9 mouse cellular contexts compared by ENCODE assay signal in the genomic region with DNA sequence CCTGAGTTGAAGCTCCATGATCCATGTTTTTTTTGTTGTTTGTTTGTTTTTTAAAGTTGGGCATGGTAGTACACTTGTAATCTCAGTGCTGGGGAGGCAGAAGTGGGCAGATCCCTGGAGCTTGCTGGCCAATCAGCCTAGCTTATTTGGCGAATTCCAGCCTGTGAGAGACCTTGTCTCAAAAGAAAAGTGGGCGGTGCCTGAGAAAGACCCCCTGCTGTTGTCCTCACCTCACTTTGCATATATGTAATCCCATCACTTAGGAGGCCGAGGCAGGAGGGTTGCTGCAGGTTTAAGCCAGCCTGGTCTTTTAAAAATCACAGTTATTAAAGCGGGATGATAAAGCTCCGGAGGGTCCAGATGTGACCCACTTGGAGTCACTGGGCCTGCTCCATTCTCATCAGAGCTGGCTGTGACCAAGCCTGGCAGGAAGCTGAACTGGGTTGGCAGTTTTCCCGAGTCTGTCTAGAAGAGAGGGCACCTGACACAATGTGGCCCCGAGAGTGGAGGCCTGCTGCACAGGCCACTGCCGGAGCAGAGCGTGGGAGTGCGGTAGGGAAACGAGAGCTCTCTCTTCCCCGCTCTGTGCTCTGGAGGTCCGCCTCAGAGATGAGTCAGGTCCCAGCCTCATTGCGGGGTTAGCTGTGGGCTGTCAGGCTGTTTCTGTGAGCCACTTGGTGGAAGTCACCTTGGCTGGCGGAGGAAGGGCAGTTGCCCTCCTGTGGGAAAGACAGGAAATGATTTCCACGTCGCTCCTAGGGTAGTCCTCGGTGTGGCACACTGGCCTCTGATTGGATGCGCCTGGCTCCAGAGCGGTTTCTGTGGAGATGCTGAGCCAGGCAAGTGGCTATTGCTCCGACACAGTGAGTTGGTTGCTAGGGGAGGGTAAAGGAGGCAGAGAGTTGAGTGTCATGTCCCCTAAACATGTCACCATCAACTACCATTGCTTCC. TPM values are rescaled to one million over a fixed set of nuclear protein-coding genes. Genes with fewer than 3 reads are reported as not detected.
DNase-seq lines count a peak whose midpoint lies in the region; ATAC-seq and TF ChIP-seq lines count a peak whose summit lies in the region.
"Had no signal": no experiment of that assay in that cellular context is flagged by ENCODE, and none has a peak within 500 bp of the region (broad histone marks: within the 10 kb centered on the region; RNA-seq: fewer than 3 reads in every experiment).

No protein-coding gene starts in this region.

- H3K9ac ChIP-seq in intestine, embryonic 16.5 days (ENCODE audit: low read depth, low read length), result 0 out of 2 replicates have a peak overlapping the region, but pooled peaks have one; percentile 14
- peak overlapping the region; percentile 22; the same call in 1 of the 2 replicates for H3K9ac ChIP-seq in neural tube, embryonic 15.5 days (replicated peaks)
- H3K9ac ChIP-seq: embryonic facial prominence, embryonic 15.5 days had no signal

- H3K4me3 ChIP-seq in intestine, embryonic 16.5 days (ENCODE audit: low read length), result no peak overlapping the region
- peak overlapping the region; percentile 23 for H3K4me3 ChIP-seq in neural tube, embryonic 15.5 days (replicated peaks)
- H3K4me3 ChIP-seq in thymus, adult 2 months (ENCODE audit: control insufficient read depth, insufficient read depth, low read length), result no peak overlapping the region
- H3K4me3 ChIP-seq: embryonic facial prominence, embryonic 15.5 days had no signal

- no peaks in the 10 kb centered on the region for H3K9me3 ChIP-seq in intestine, embryonic 16.5 days (ENCODE audit: control insufficient read depth, low read length)
- no peaks in the 10 kb centered on the region for H3K9me3 ChIP-seq in neural tube, embryonic 15.5 days (replicated peaks)
- H3K9me3 ChIP-seq: embryonic facial prominence, embryonic 15.5 days had no signal

- no peaks in the 10 kb centered on the region for H3K27me3 ChIP-seq in intestine, embryonic 16.5 days (replicated peaks; ENCODE audit: control insufficient read depth, insufficient read depth, low read length)
- no peaks in the 10 kb centered on the region for H3K27me3 ChIP-seq in neural tube, embryonic 15.5 days (replicated peaks)
- no peaks in the 10 kb centered on the region for H3K27me3 ChIP-seq in thymus, adult 2 months (ENCODE audit: control insufficient read depth, insufficient read depth, low read length)
- H3K27me3 ChIP-seq: embryonic facial prominence, embryonic 15.5 days had no signal

- peak; percentile 44 for DNase-seq in NIH3T3 (ENCODE audit: low read depth)
- peak; percentile 78 for DNase-seq in cerebellum, adult 11 months
- peak; percentile 60 to 68 for DNase-seq in left cerebral cortex, postnatal 14 days (ENCODE audit: low spot score in 2 of 2)
- DNase-seq in thymus, adult 2 months, result no peak
- no peak for DNase-seq in thymus, postnatal 0 days (ENCODE audit: low spot score)

- ATAC-seq in granulocyte monocyte progenitor cell, adult 5-6 weeks (replicated peaks; ENCODE audit: poor library complexity, severe bottlenecking), result peak; percentile 45
- ATAC-seq in intestine, embryonic 16.5 days, result 0 out of 2 replicates have a peak, but pooled peaks have one; percentile 21
- ATAC-seq in neural tube, embryonic 15.5 days (ENCODE audit: low FRiP score), result peak; percentile 80

- H3K4me1 ChIP-seq in intestine, embryonic 16.5 days (ENCODE audit: control insufficient read depth, insufficient read depth, low read length), result no peaks in the 10 kb centered on the region
- H3K4me1 ChIP-seq in neural tube, embryonic 15.5 days, result peaks cover 20% of the 10 kb centered on the region
- H3K4me1 ChIP-seq in thymus, adult 2 months (replicated peaks; ENCODE audit: control insufficient read depth, insufficient read depth, low read length), result peaks cover 10% of the 10 kb centered on the region

- no peak for TF ChIP-seq CTCF in thymus, adult 2 months (IDR thresholded peaks at IDR 0.05; ENCODE audit: borderline replicate concordance, control insufficient read depth, extremely low read depth, insufficient read depth, low read length, poor library complexity)

- no peaks in the 10 kb centered on the region for H3K36me3 ChIP-seq in intestine, embryonic 16.5 days (ENCODE audit: control insufficient read depth, insufficient read depth, low read length)
- peaks cover 18% of the 10 kb centered on the region for H3K36me3 ChIP-seq in neural tube, embryonic 15.5 days
- peaks cover 13% of the 10 kb centered on the region for H3K36me3 ChIP-seq in thymus, adult 2 months (ENCODE audit: control insufficient read depth, insufficient read depth, low read length)

- no peak for TF ChIP-seq POLR2A in thymus, adult 2 months (IDR thresholded peaks at IDR 0.05; ENCODE audit: control insufficient read depth, extremely low read depth, insufficient read depth, low read length, poor library complexity)

- H3K27ac ChIP-seq in intestine, embryonic 16.5 days (ENCODE audit: low read length), result no peak overlapping the region
- H3K27ac ChIP-seq in neural tube, embryonic 15.5 days (replicated peaks), result peak overlapping the region; percentile 78
- no peak overlapping the region for H3K27ac ChIP-seq in thymus, adult 2 months (ENCODE audit: control insufficient read depth, insufficient read depth, low read length)
- H3K27ac ChIP-seq: embryonic facial prominence, embryonic 15.5 days had no signal

- intact Hi-C loops in left cerebral cortex, postnatal 14 days (cut with DNase I), result loop anchor here (10.0 kb wide), 1 partner anchor 510 kb away; no protein-coding TSS in a partner anchor

- 61% methylated on average over 21 of the region's 21 CpGs for WGBS in intestine, embryonic 16.5 days
- 48% methylated on average over 21 of the region's 21 CpGs for WGBS in neural tube, embryonic 15.5 days
- WGBS in thymus, adult 2 months, result 42% methylated on average over 21 of the region's 21 CpGs

- H3K4me2 ChIP-seq in intestine, embryonic 16.5 days (ENCODE audit: low read depth, low read length), result no peak overlapping the region
- H3K4me2 ChIP-seq in neural tube, embryonic 15.5 days, result peak overlapping the region; percentile 52
- H3K4me2 ChIP-seq: embryonic facial prominence, embryonic 15.5 days had no signal

RNA-seq across cellular contexts. Expression of a gene that starts 11.0 kb away (rescaled TPM):
- total RNA-seq in granulocyte monocyte progenitor cell, adult 5-6 weeks (2014; fragmentation: Nextera tagmentation), result 69.0 and 88.8 TPM in 2 replicates
- total RNA-seq in granulocyte monocyte progenitor cell, adult 5-6 weeks (2017), result 54.9 and 57.7 TPM in 2 replicates
- polyA plus RNA-seq in intestine, embryonic 16.5 days (2015; fragmentation: Nextera tagmentation; extraction: Ambion mirVana), result 56.3 and 63.9 TPM in 2 replicates
- total RNA-seq in left cerebral cortex, postnatal 14 days (2021), result 10 to 100 TPM; 68.6 to 75.4 TPM
- polyA plus RNA-seq in neural tube, embryonic 15.5 days (2015; fragmentation: Nextera tagmentation; extraction: Ambion mirVana), result 64.9 and 66.2 TPM in 2 replicates
- 41.6 and 47.6 TPM in 2 replicates for polyA plus RNA-seq in thymus, adult 2 months (2012; rRNA removed)
- 90.0 and 95.0 TPM in 2 replicates for polyA plus RNA-seq in thymus, postnatal 0 days (2015; fragmentation: Nextera tagmentation; extraction: Ambion mirVana)

Comparison
In these comparisons a context has a peak if more than half of its experiments do, and no peak if none do; other contexts are left out.
1. DNase-seq: peak in NIH3T3 (single experiment), cerebellum, adult 11 months (single experiment) and left cerebral cortex, postnatal 14 days (2 of 2); none in thymus, adult 2 months (single experiment) and thymus, postnatal 0 days (single experiment).
2. ATAC-seq: peak in every context shown above with its lines; median percentile 80 in neural tube, embryonic 15.5 days; 45 in granulocyte monocyte progenitor cell, adult 5-6 weeks; 21 in intestine, embryonic 16.5 days.